Mouse (Mus musculus) stomach, postnatal 0 days (tissue): ENCODE data around the gene Slc2a2.

Source experiments
- CTCF ChIP-seq: IDR thresholded peaks from 2 replicates; pipeline ENCODE4 v1.5.1; 2016; ENCODE audit warnings: antibody characterized with exemption, low read depth, mild to moderate bottlenecking, moderate library complexity
- EP300 ChIP-seq: optimal IDR thresholded peaks from 2 replicates; pipeline ENCODE3; 2016; ENCODE audit warnings: antibody characterized with exemption

GRCm38 (mm10) chr3:28775958-28776357 lies 78.3 kb downstream of the Slc2a2 start:
- TF ChIP-seq CTCF: no peak
- no peak for TF ChIP-seq EP300
